Mouse (Mus musculus) layer of hippocampus, adult 8-10 months (tissue): ENCODE results near the gene Gm42791. TPM values are rescaled to one million over a fixed set of nuclear protein-coding genes. Genes with fewer than 3 reads are reported as not detected.

Experiments used
- DNase-seq, 2 experiments: peaks; one replicate each; pipeline ENCODE4 v3.0.0; 2022; ENCODE audit warnings: low spot score in 2 of 2
- total RNA-seq, 4 experiments: library from RNA; stranded (reverse); gene quantifications; 2 replicates each; pipeline ENCODE4 v1.2.4; 2022

Gene Gm42791
- total RNA-seq, 4 experiments from 2014 or later = 20.4 to 38.3 (median 34.6) TPM

GRCm38 (mm10) chr5:148978458-148979165 lies 16.3 kb downstream of the Gm42791 start:
- no peak for DNase-seq

GRCm38 (mm10) chr5:148977698-148978457 lies 17.1 kb downstream of the Gm42791 start:
- no peak for DNase-seq

GRCm38 (mm10) chr5:148976876-148977275 lies 18.1 kb downstream of the Gm42791 start:
- no peak for DNase-seq

GRCm38 (mm10) chr5:148975035-148975434 lies 19.9 kb downstream of the Gm42791 start:
- DNase-seq = no peak

- DNase-seq = no peak
Observed at GRCm38 (mm10) chr5:148973019-148973668, 21.8 kb downstream of the Gm42791 start.

GRCm38 (mm10) chr5:148972167-148972566 lies 22.8 kb downstream of the Gm42791 start:
- DNase-seq = no peak

GRCm38 (mm10) chr5:148969648-148970047 lies 25.3 kb downstream of the Gm42791 start:
- DNase-seq = no peak

GRCm38 (mm10) chr5:148968958-148969576 lies 25.9 kb downstream of the Gm42791 start:
- DNase-seq = no peak

GRCm38 (mm10) chr5:148968179-148968578 lies 26.8 kb downstream of the Gm42791 start:
- no peak for DNase-seq

- DNase-seq = no peak
Observed at GRCm38 (mm10) chr5:148966395-148966794, 28.6 kb downstream of the Gm42791 start.

GRCm38 (mm10) chr5:148965691-148966333 lies 29.1 kb downstream of the Gm42791 start:
- DNase-seq = peak; percentile 74 to 85

- DNase-seq = no peak
Observed at GRCm38 (mm10) chr5:148965089-148965591, 29.8 kb downstream of the Gm42791 start.

GRCm38 (mm10) chr5:148964251-148964650 lies 30.7 kb downstream of the Gm42791 start:
- DNase-seq = no peak

- DNase-seq = no peak
Observed at GRCm38 (mm10) chr5:148960211-148960610, 34.7 kb downstream of the Gm42791 start.

GRCm38 (mm10) chr5:148959068-148959990 lies 35.6 kb downstream of the Gm42791 start:
- peak; percentile 85 to 86 for DNase-seq

- DNase-seq = peak in 1 of 2 experiments; percentile 28
Observed at GRCm38 (mm10) chr5:148958355-148958754, 36.6 kb downstream of the Gm42791 start.

- DNase-seq = no peak
Observed at GRCm38 (mm10) chr5:148956898-148957535, 37.9 kb downstream of the Gm42791 start.

GRCm38 (mm10) chr5:148956091-148956490 lies 38.9 kb downstream of the Gm42791 start:
- no peak for DNase-seq

- no peak for DNase-seq
Observed at GRCm38 (mm10) chr5:148955575-148955974, 39.4 kb downstream of the Gm42791 start.
